In the genomic region with DNA sequence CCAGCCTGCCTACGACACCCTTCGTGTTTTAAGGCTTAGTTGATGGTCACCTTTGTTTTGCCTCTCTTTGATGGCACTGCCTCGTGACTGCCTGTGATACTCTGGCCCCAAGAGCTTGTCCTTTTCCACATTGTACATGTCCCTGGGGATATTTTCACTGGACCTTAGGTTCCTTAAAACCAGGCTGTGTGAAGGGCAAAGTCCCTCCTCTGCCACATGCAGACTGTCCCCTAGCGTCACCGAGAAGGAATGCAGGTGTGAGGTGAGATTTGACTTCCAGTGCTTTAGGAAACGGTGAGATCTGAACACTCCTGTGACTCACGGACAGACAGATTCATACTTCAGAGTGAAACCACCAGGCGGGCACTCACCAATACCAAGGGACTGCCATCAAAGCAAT, we compare ENCODE assay signal across 11 mouse cellular contexts. TPM values are rescaled to one million over a fixed set of nuclear protein-coding genes. Genes with fewer than 3 reads are reported as not detected.
DNase-seq lines count a peak whose midpoint lies in the region; ATAC-seq and TF ChIP-seq lines count a peak whose summit lies in the region.
"Had no signal": no experiment of that assay in that cellular context is flagged by ENCODE, and none has a peak within 500 bp of the region (broad histone marks: within the 10 kb centered on the region; RNA-seq: fewer than 3 reads in every experiment).

No protein-coding gene starts in this region.

- ATAC-seq in lung, embryonic 14.5 days (ENCODE audit: insufficient read depth) = no peak

- no peaks in the 10 kb centered on the region for H3K36me3 ChIP-seq in lung, embryonic 14.5 days (ENCODE audit: insufficient read depth)

- H3K9ac ChIP-seq in lung, embryonic 14.5 days = no peak overlapping the region

- DNase-seq in gastrocnemius, adult 2 months = no peak
- no peak for DNase-seq in gastrocnemius, postnatal 10 days
- DNase-seq in lung, embryonic 14.5 days = peak; percentile 15
- no peak for DNase-seq in lung, adult 18-20 months
- DNase-seq in brain, embryonic 14.5 days (ENCODE audit: low read depth) = no peak
- peak; percentile 66 to 70 for DNase-seq in kidney, postnatal 36 days
- no peak for DNase-seq in right cerebral cortex, postnatal 14 days
- DNase-seq in layer of hippocampus, adult 18-20 months (ENCODE audit: low spot score in 2 of 2) = no peak
- DNase-seq: adrenal gland, postnatal 10 days; left cerebral cortex, postnatal 4 days; right cerebral cortex, postnatal 25 days had no signal

- H3K27me3 ChIP-seq in lung, embryonic 14.5 days (ENCODE audit: insufficient read depth, low read length) = no peaks in the 10 kb centered on the region

- TF ChIP-seq CTCF in gastrocnemius, adult 2 months (IDR thresholded peaks at IDR 0.05) = peak; percentile 32; the same call in 1 of the 2 replicates
- peak; percentile 56 for TF ChIP-seq CTCF in lung, embryonic 14.5 days (IDR thresholded peaks at IDR 0.05; ENCODE audit: low read depth)
- TF ChIP-seq CTCF in brain, embryonic 14.5 days (IDR thresholded peaks at IDR 0.05; ENCODE audit: borderline replicate concordance, extremely low read depth, insufficient read depth, insufficient read length) = peak; percentile 44; the same call in 1 of the 2 replicates

- no peaks in the 10 kb centered on the region for H3K9me3 ChIP-seq in lung, embryonic 14.5 days (ENCODE audit: low read depth, low read length)

- H3K4me3 ChIP-seq in gastrocnemius, adult 2 months = no peak overlapping the region
- H3K4me3 ChIP-seq in lung, embryonic 14.5 days (ENCODE audit: low read depth, low read length) = no peak overlapping the region

- H3K27ac ChIP-seq in gastrocnemius, adult 2 months = no peak overlapping the region
- H3K27ac ChIP-seq in lung, embryonic 14.5 days (ENCODE audit: low read depth) = no peak overlapping the region

- no peak for TF ChIP-seq POLR2A in brain, embryonic 14.5 days (IDR thresholded peaks at IDR 0.05; ENCODE audit: borderline replicate concordance, extremely low read depth, insufficient read depth, insufficient read length, poor library complexity, severe bottlenecking)

- WGBS in lung, embryonic 14.5 days = 56% methylated on average over 8 of the region's 8 CpGs

- no peak overlapping the region for H3K4me2 ChIP-seq in lung, embryonic 14.5 days

- intact Hi-C loops in gastrocnemius, adult 2 months (cut with DNase I) = loop anchor here (10.0 kb wide), 1 partner anchor 268 kb away; a partner anchor contains a TSS

- H3K4me1 ChIP-seq in lung, embryonic 14.5 days (ENCODE audit: insufficient read depth) = no peaks in the 10 kb centered on the region

RNA-seq across cellular contexts. Expression of a gene that starts 6.7 kb away (rescaled TPM):
- total RNA-seq in gastrocnemius, adult 2 months (2021) = 1 to 10 TPM; 2.3 to 2.5 TPM
- 10 to 100 TPM; 11.9 to 13.9 TPM for total RNA-seq in gastrocnemius, postnatal 10 days (2021)
- polyA plus RNA-seq in lung, embryonic 14.5 days (2014; fragmentation: Nextera tagmentation; extraction: Ambion mirVana) = 102 and 108 TPM in 2 replicates
- 15.2 and 16.6 TPM in 2 replicates for polyA plus RNA-seq in brain, embryonic 14.5 days (2012; rRNA removed)
- 10 to 100 TPM; 11.7 to 14.6 TPM for total RNA-seq in layer of hippocampus, adult 18-20 months (2021)

RNA-seq across cellular contexts. Expression of a gene that starts 21.1 kb away (rescaled TPM):
- 10 to 100 TPM; 17.8 to 21.6 TPM for total RNA-seq in gastrocnemius, adult 2 months (2021)
- 10 to 100 TPM; 28.0 to 39.1 TPM for total RNA-seq in gastrocnemius, postnatal 10 days (2021)
- 119 and 134 TPM in 2 replicates for polyA plus RNA-seq in lung, embryonic 14.5 days (2014; fragmentation: Nextera tagmentation; extraction: Ambion mirVana)
- polyA plus RNA-seq in brain, embryonic 14.5 days (2012; rRNA removed) = 69.7 and 79.3 TPM in 2 replicates
- total RNA-seq in layer of hippocampus, adult 18-20 months (2021) = 10 to 100 TPM; 73.8 to 78.2 TPM

RNA-seq across cellular contexts. Expression of a gene that starts 21.1 kb away (rescaled TPM):
- total RNA-seq in gastrocnemius, adult 2 months (2021) = 10 to 100 TPM; 45.7 to 49.8 TPM
- total RNA-seq in gastrocnemius, postnatal 10 days (2021) = 10 to 100 TPM; 39.3 to 42.6 TPM
- 82.9 and 85.2 TPM in 2 replicates for polyA plus RNA-seq in lung, embryonic 14.5 days (2014; fragmentation: Nextera tagmentation; extraction: Ambion mirVana)
- 47.2 and 55.3 TPM in 2 replicates for polyA plus RNA-seq in brain, embryonic 14.5 days (2012; rRNA removed)
- total RNA-seq in layer of hippocampus, adult 18-20 months (2021) = 10 to 100 TPM; 29.1 to 29.8 TPM

RNA-seq across cellular contexts. Expression of a gene that starts 45.2 kb away (rescaled TPM):
- total RNA-seq in gastrocnemius, adult 2 months (2021) = 100 to 1,000 TPM in 1 of 2 experiments, 10 to 100 TPM in 1; 98.0 to 113 TPM
- 100 to 1,000 TPM in 1 of 2 experiments, 10 to 100 TPM in 1; 99.9 to 109 TPM for total RNA-seq in gastrocnemius, postnatal 10 days (2021)
- polyA plus RNA-seq in lung, embryonic 14.5 days (2014; fragmentation: Nextera tagmentation; extraction: Ambion mirVana) = 148 and 153 TPM in 2 replicates
- 106 and 117 TPM in 2 replicates for polyA plus RNA-seq in brain, embryonic 14.5 days (2012; rRNA removed)
- 100 to 1,000 TPM; 118 to 119 TPM for total RNA-seq in layer of hippocampus, adult 18-20 months (2021)

RNA-seq across cellular contexts. Expression of a gene that starts 45.3 kb away (rescaled TPM):
- total RNA-seq in gastrocnemius, adult 2 months (2021) = 10 to 100 TPM; 11.9 to 13.0 TPM
- total RNA-seq in gastrocnemius, postnatal 10 days (2021) = 10 to 100 TPM; 14.2 to 16.3 TPM
- 47.0 and 53.3 TPM in 2 replicates for polyA plus RNA-seq in lung, embryonic 14.5 days (2014; fragmentation: Nextera tagmentation; extraction: Ambion mirVana)
- 49.9 and 65.5 TPM in 2 replicates for polyA plus RNA-seq in brain, embryonic 14.5 days (2012; rRNA removed)
- total RNA-seq in layer of hippocampus, adult 18-20 months (2021) = 10 to 100 TPM; 44.8 to 47.1 TPM

Comparison
In these comparisons a context has a peak if more than half of its experiments do, and no peak if none do; other contexts are left out.
1. DNase-seq: peak in lung, embryonic 14.5 days (single experiment) and kidney, postnatal 36 days (2 of 2); none in gastrocnemius, adult 2 months (single experiment), gastrocnemius, postnatal 10 days (single experiment), lung, adult 18-20 months (0 of 2), brain, embryonic 14.5 days (single experiment), right cerebral cortex, postnatal 14 days (single experiment) and layer of hippocampus, adult 18-20 months (0 of 2).
2. Peak in every context shown above with its lines, with median percentiles within 50 percentile points of each other: CTCF ChIP-seq.